In the genomic region with DNA sequence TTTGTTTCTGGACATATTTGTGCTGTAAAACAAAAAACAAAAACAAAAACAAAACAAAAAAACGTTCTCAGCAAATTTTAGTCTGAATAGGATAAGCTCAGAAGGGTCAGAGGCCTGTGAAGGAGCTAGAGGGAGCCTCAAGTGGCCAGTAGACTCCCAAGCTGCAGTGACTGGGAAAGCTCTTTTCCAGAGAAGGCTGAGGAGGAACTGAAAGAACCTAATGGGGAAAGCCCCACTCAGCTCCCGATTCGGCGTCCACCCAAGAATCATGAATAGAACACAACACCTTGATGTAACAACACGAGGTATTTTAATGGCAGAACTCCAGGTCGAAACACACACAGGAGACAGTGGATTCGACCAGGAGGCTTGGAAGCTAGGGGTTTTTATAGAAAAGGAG, we compare ENCODE assay signal across 48 mouse cellular contexts. TPM values are rescaled to one million over a fixed set of nuclear protein-coding genes. Genes with fewer than 3 reads are reported as not detected.
"Had no signal": no experiment of that assay in that cellular context is flagged by ENCODE, and none has a peak within 500 bp of the region (broad histone marks: within the 10 kb centered on the region; RNA-seq: fewer than 3 reads in every experiment).

No protein-coding gene starts in this region.

- H3K9ac ChIP-seq: limb, embryonic 12.5 days; limb, embryonic 13.5 days; limb, embryonic 15.5 days; liver, embryonic 12.5 days; liver, embryonic 13.5 days; liver, embryonic 14.5 days; liver, embryonic 15.5 days; liver, postnatal 0 days; lung, embryonic 14.5 days; lung, embryonic 15.5 days; midbrain, embryonic 12.5 days; midbrain, embryonic 13.5 days; midbrain, embryonic 15.5 days had no signal

- DNase-seq: liver; liver, embryonic 13.5 days; liver, postnatal 0 days; lung, adult 18-20 months; lung, adult 2 months; lung, embryonic 14.5 days; lung, postnatal 10 days; lung, postnatal 14 days; lung, postnatal 36 days; lung, postnatal 4 days; midbrain, embryonic 14.5 days had no signal

- H3K4me2 ChIP-seq: limb, embryonic 12.5 days; limb, embryonic 13.5 days; limb, embryonic 15.5 days; liver, embryonic 11.5 days; liver, embryonic 12.5 days; liver, embryonic 13.5 days; liver, embryonic 15.5 days; lung, embryonic 14.5 days; lung, embryonic 15.5 days; midbrain, embryonic 11.5 days; midbrain, embryonic 12.5 days; midbrain, embryonic 13.5 days; midbrain, embryonic 15.5 days had no signal

- H3K9me3 ChIP-seq: limb, embryonic 10.5 days; limb, embryonic 12.5 days; limb, embryonic 13.5 days; limb, embryonic 15.5 days; liver, embryonic 13.5 days; liver, embryonic 15.5 days; lung, embryonic 15.5 days; midbrain, embryonic 10.5 days; midbrain, embryonic 12.5 days; midbrain, embryonic 13.5 days; midbrain, embryonic 15.5 days had no signal

- H3K4me3 ChIP-seq: left cerebral cortex, adult 2 months; limb, embryonic 10.5 days; limb, embryonic 12.5 days; limb, embryonic 13.5 days; limb, embryonic 15.5 days; liver, embryonic 12.5 days; liver, embryonic 13.5 days; liver, embryonic 15.5 days; lung, embryonic 15.5 days; megakaryocyte, embryonic 14.5 days; midbrain, embryonic 10.5 days; midbrain, embryonic 12.5 days; midbrain, embryonic 13.5 days; midbrain, embryonic 15.5 days; myocyte had no signal

- H3K36me3 ChIP-seq: limb, embryonic 10.5 days; limb, embryonic 12.5 days; limb, embryonic 13.5 days; limb, embryonic 15.5 days; liver, embryonic 12.5 days; liver, embryonic 13.5 days; liver, embryonic 15.5 days; lung, embryonic 15.5 days; midbrain, embryonic 10.5 days; midbrain, embryonic 12.5 days; midbrain, embryonic 13.5 days; midbrain, embryonic 15.5 days had no signal

- H3K27me3 ChIP-seq: limb, embryonic 12.5 days; limb, embryonic 13.5 days; limb, embryonic 15.5 days; liver, embryonic 12.5 days; liver, embryonic 13.5 days; liver, embryonic 15.5 days; lung, embryonic 15.5 days; midbrain, embryonic 12.5 days; midbrain, embryonic 13.5 days; midbrain, embryonic 15.5 days had no signal

- H3K27ac ChIP-seq: left cerebral cortex, adult 2 months; limb, embryonic 10.5 days; limb, embryonic 12.5 days; limb, embryonic 13.5 days; limb, embryonic 15.5 days; liver, embryonic 12.5 days; liver, embryonic 13.5 days; liver, embryonic 14.5 days; liver, embryonic 15.5 days; lung, embryonic 15.5 days; macrophage; midbrain, embryonic 10.5 days; midbrain, embryonic 12.5 days; midbrain, embryonic 13.5 days; midbrain, embryonic 15.5 days had no signal

- H3K4me1 ChIP-seq: limb, embryonic 10.5 days; limb, embryonic 12.5 days; limb, embryonic 13.5 days; limb, embryonic 15.5 days; liver, embryonic 12.5 days; liver, embryonic 13.5 days; liver, embryonic 15.5 days; lung, embryonic 15.5 days; megakaryocyte, embryonic 14.5 days; midbrain, embryonic 10.5 days; midbrain, embryonic 12.5 days; midbrain, embryonic 13.5 days; midbrain, embryonic 15.5 days had no signal

RNA-seq across cellular contexts. Expression of a gene that starts 0.7 kb away (rescaled TPM):
- total RNA-seq: left cerebral cortex, adult 18-20 months; left cerebral cortex, adult 2 months; left cerebral cortex, adult 8-10 months; left cerebral cortex, postnatal 10 days; left cerebral cortex, postnatal 14 days; left cerebral cortex, postnatal 25 days; left cerebral cortex, postnatal 36 days; left cerebral cortex, postnatal 4 days; liver, adult 2 months; megakaryocyte progenitor cell, adult 5-6 weeks; megakaryocyte, adult 5-6 weeks; megakaryocyte-erythroid progenitor cell, adult 5-6 weeks; midbrain, postnatal 0 days; monocyte, adult 5-6 weeks had no signal
- polyA plus RNA-seq: limb, embryonic 10.5 days; limb, embryonic 11.5 days; limb, embryonic 12.5 days; limb, embryonic 13.5 days; limb, embryonic 14.5 days; limb, embryonic 15.5 days; liver, adult 2 months; liver, embryonic 11.5 days; liver, embryonic 12.5 days; liver, embryonic 13.5 days; liver, embryonic 14.5 days; liver, embryonic 15.5 days; liver, embryonic 16.5 days; liver, postnatal 0 days; lung, adult 2 months; lung, embryonic 14.5 days; lung, embryonic 15.5 days; lung, embryonic 16.5 days; lung, postnatal 0 days; macrophage; midbrain, embryonic 10.5 days; midbrain, embryonic 11.5 days; midbrain, embryonic 12.5 days; midbrain, embryonic 13.5 days; midbrain, embryonic 14.5 days; midbrain, embryonic 15.5 days; midbrain, embryonic 16.5 days; midbrain, postnatal 0 days; myocyte had no signal

RNA-seq across cellular contexts. Expression of a gene that starts 23.5 kb away (rescaled TPM):
- total RNA-seq: left cerebral cortex, adult 18-20 months; left cerebral cortex, adult 2 months; left cerebral cortex, adult 8-10 months; left cerebral cortex, postnatal 10 days; left cerebral cortex, postnatal 14 days; left cerebral cortex, postnatal 25 days; left cerebral cortex, postnatal 36 days; left cerebral cortex, postnatal 4 days; liver, adult 2 months; megakaryocyte progenitor cell, adult 5-6 weeks; megakaryocyte, adult 5-6 weeks; megakaryocyte-erythroid progenitor cell, adult 5-6 weeks; midbrain, postnatal 0 days; monocyte, adult 5-6 weeks had no signal
- polyA plus RNA-seq: limb, embryonic 10.5 days; limb, embryonic 11.5 days; limb, embryonic 12.5 days; limb, embryonic 13.5 days; limb, embryonic 14.5 days; limb, embryonic 15.5 days; liver, adult 2 months; liver, embryonic 11.5 days; liver, embryonic 12.5 days; liver, embryonic 13.5 days; liver, embryonic 14.5 days; liver, embryonic 15.5 days; liver, embryonic 16.5 days; liver, postnatal 0 days; lung, adult 2 months; lung, embryonic 14.5 days; lung, embryonic 15.5 days; lung, embryonic 16.5 days; lung, postnatal 0 days; macrophage; midbrain, embryonic 11.5 days; midbrain, embryonic 12.5 days; midbrain, embryonic 13.5 days; midbrain, embryonic 14.5 days; midbrain, embryonic 15.5 days; midbrain, embryonic 16.5 days; midbrain, postnatal 0 days; myocyte had no signal

RNA-seq across cellular contexts. Expression of a gene that starts 36.9 kb away (rescaled TPM):
- total RNA-seq: liver, adult 2 months; megakaryocyte, adult 5-6 weeks; megakaryocyte-erythroid progenitor cell, adult 5-6 weeks; monocyte, adult 5-6 weeks had no signal
- polyA plus RNA-seq: limb, embryonic 10.5 days; limb, embryonic 11.5 days; limb, embryonic 12.5 days; limb, embryonic 13.5 days; limb, embryonic 14.5 days; limb, embryonic 15.5 days; liver, adult 2 months; liver, embryonic 11.5 days; liver, embryonic 12.5 days; liver, embryonic 13.5 days; liver, embryonic 14.5 days; liver, embryonic 15.5 days; liver, embryonic 16.5 days; liver, postnatal 0 days; lung, adult 2 months; lung, embryonic 14.5 days; lung, embryonic 15.5 days; lung, embryonic 16.5 days; lung, postnatal 0 days; macrophage; midbrain, embryonic 10.5 days; midbrain, embryonic 11.5 days; midbrain, embryonic 12.5 days; midbrain, embryonic 13.5 days; midbrain, embryonic 15.5 days; myocyte had no signal

RNA-seq across cellular contexts. Expression of a gene that starts 37.0 kb away (rescaled TPM):
- total RNA-seq: left cerebral cortex, postnatal 10 days; left cerebral cortex, postnatal 14 days; left cerebral cortex, postnatal 25 days; left cerebral cortex, postnatal 4 days; liver, adult 2 months; megakaryocyte progenitor cell, adult 5-6 weeks; megakaryocyte, adult 5-6 weeks; megakaryocyte-erythroid progenitor cell, adult 5-6 weeks; midbrain, postnatal 0 days; monocyte, adult 5-6 weeks had no signal
- polyA plus RNA-seq: limb, embryonic 10.5 days; limb, embryonic 11.5 days; limb, embryonic 12.5 days; limb, embryonic 13.5 days; limb, embryonic 14.5 days; limb, embryonic 15.5 days; liver, adult 2 months; liver, embryonic 11.5 days; liver, embryonic 12.5 days; liver, embryonic 13.5 days; liver, embryonic 14.5 days; liver, embryonic 15.5 days; liver, embryonic 16.5 days; liver, postnatal 0 days; lung, adult 2 months; lung, embryonic 14.5 days; lung, embryonic 15.5 days; lung, embryonic 16.5 days; lung, postnatal 0 days; macrophage; midbrain, embryonic 10.5 days; midbrain, embryonic 11.5 days; midbrain, embryonic 12.5 days; midbrain, embryonic 13.5 days; midbrain, embryonic 14.5 days; midbrain, embryonic 16.5 days; myocyte had no signal

RNA-seq across cellular contexts. Expression of a gene that starts 38.2 kb away (rescaled TPM):
- total RNA-seq: megakaryocyte progenitor cell, adult 5-6 weeks; megakaryocyte-erythroid progenitor cell, adult 5-6 weeks; monocyte, adult 5-6 weeks had no signal
- polyA plus RNA-seq: liver, embryonic 12.5 days; liver, embryonic 13.5 days; macrophage; myocyte had no signal
